In genomic region chr10:55195266-55195665, GRCm38 (mm10) we compare ENCODE assay signal across 23 mouse cellular contexts.
"Had no signal": no experiment of that assay in that cellular context is flagged by ENCODE, and none has a peak within 500 bp of the region (broad histone marks: within the 10 kb centered on the region; RNA-seq: fewer than 3 reads in every experiment).

No protein-coding gene starts in this region.

- H3K27me3 ChIP-seq: heart, embryonic 13.5 days; heart, embryonic 15.5 days; hindbrain, embryonic 13.5 days; hindbrain, embryonic 15.5 days; limb, embryonic 13.5 days; limb, embryonic 15.5 days; liver, embryonic 12.5 days had no signal

- H3K4me1 ChIP-seq: heart, embryonic 13.5 days; heart, embryonic 15.5 days; hindbrain, embryonic 13.5 days; hindbrain, embryonic 15.5 days; limb, embryonic 13.5 days; limb, embryonic 15.5 days; liver, embryonic 12.5 days had no signal

- H3K36me3 ChIP-seq: heart, embryonic 13.5 days; heart, embryonic 15.5 days; hindbrain, embryonic 13.5 days; hindbrain, embryonic 15.5 days; limb, embryonic 13.5 days; limb, embryonic 15.5 days; liver, embryonic 12.5 days had no signal

- H3K9me3 ChIP-seq: heart, embryonic 13.5 days; heart, embryonic 15.5 days; hindbrain, embryonic 13.5 days; hindbrain, embryonic 15.5 days; limb, embryonic 13.5 days; limb, embryonic 15.5 days; liver, embryonic 12.5 days had no signal

- DNase-seq: gastrocnemius, postnatal 14 days; gastrocnemius, postnatal 36 days; heart, adult 11 months; heart, adult 2 months; heart, postnatal 14 days; heart, postnatal 36 days; kidney, adult 11 months; kidney, adult 8-10 months; kidney, postnatal 14 days; layer of hippocampus, adult 9-11 months; layer of hippocampus, postnatal 36 days; left cerebral cortex, postnatal 4 days had no signal

- H3K4me3 ChIP-seq: heart, adult 2 months; heart, embryonic 13.5 days; heart, embryonic 15.5 days; hindbrain, embryonic 13.5 days; hindbrain, embryonic 15.5 days; limb, embryonic 13.5 days; limb, embryonic 15.5 days; liver, embryonic 12.5 days had no signal

- H3K4me2 ChIP-seq: heart, embryonic 11.5 days; heart, embryonic 13.5 days; heart, embryonic 15.5 days; hindbrain, embryonic 13.5 days; hindbrain, embryonic 15.5 days; limb, embryonic 13.5 days; limb, embryonic 15.5 days; liver, embryonic 12.5 days had no signal

- H3K9ac ChIP-seq: heart, embryonic 13.5 days; heart, embryonic 15.5 days; hindbrain, embryonic 13.5 days; hindbrain, embryonic 15.5 days; limb, embryonic 13.5 days; limb, embryonic 15.5 days; liver, embryonic 12.5 days; liver, embryonic 14.5 days had no signal

- H3K27ac ChIP-seq: heart, adult 2 months; heart, embryonic 13.5 days; heart, embryonic 15.5 days; hindbrain, embryonic 13.5 days; hindbrain, embryonic 15.5 days; hindbrain, postnatal 0 days; limb, embryonic 13.5 days; limb, embryonic 15.5 days; liver, embryonic 12.5 days; liver, embryonic 14.5 days had no signal

- ATAC-seq: hindbrain, postnatal 0 days; intestine, embryonic 16.5 days; liver, embryonic 12.5 days had no signal
